Mouse (Mus musculus): ENCODE data around the gene Kantr.
"Not testable (repeated sequence)": the region's sequence is repeated elsewhere in the genome, so short reads cannot be mapped to it uniquely, and the experiment has no call there.

Gene Kantr

GRCm38 (mm10) chrX:152326996-152327688, at the start of gene Kantr:
Gene Kantr, minus strand, starts transcription at chrX:152327495.
- in situ Hi-C loops (cut with MboI; ENCODE audit: low pct_unique_long_range_greater_than_20kb in 1 of 2, low sequenced_read_pairs in 2 of 2, unreplicated experiment in 1 of 2) = no loop called here

- in situ Hi-C loops (cut with MboI; ENCODE audit: low pct_unique_long_range_greater_than_20kb in 1 of 2, low sequenced_read_pairs in 2 of 2, unreplicated experiment in 1 of 2) = no loop called here
Observed at GRCm38 (mm10) chrX:152368397-152369273, 41.3 kb upstream of the Kantr start, which contains the start of gene Gpr173. Gene Gpr173, minus strand, starts transcription at chrX:152368704.

DNA sequence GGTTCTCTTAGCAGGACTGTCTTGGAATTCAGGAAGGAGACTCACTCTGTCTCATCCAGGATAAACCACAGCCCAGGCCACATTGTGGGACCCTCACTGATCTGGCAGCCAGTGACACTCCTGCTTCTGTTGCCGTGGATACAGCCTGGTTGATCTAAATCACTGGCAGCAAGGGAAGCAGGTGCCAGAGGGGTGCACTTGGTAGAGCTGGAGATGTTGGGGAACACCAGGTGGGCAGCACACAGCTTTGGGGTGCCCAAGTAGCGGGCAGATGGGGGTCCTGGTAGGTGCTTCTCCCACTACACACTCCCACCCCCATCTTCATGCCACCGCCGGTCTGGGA, 40.7 kb upstream of the Kantr start:
- in situ Hi-C loops (cut with MboI; ENCODE audit: low pct_unique_long_range_greater_than_20kb in 1 of 2, low sequenced_read_pairs in 2 of 2, unreplicated experiment in 1 of 2) = no loop called here

- in situ Hi-C loops (cut with MboI; ENCODE audit: low pct_unique_long_range_greater_than_20kb in 1 of 2, low sequenced_read_pairs in 2 of 2, unreplicated experiment in 1 of 2) = no loop called here
Observed at GRCm38 (mm10) chrX:152366418-152366817, 39.1 kb upstream of the Kantr start.

- in situ Hi-C loops (cut with MboI; ENCODE audit: low pct_unique_long_range_greater_than_20kb in 1 of 2, low sequenced_read_pairs in 2 of 2, unreplicated experiment in 1 of 2) = no loop called here
Observed at GRCm38 (mm10) chrX:152352553-152353153, 25.4 kb upstream of the Kantr start.

DNA sequence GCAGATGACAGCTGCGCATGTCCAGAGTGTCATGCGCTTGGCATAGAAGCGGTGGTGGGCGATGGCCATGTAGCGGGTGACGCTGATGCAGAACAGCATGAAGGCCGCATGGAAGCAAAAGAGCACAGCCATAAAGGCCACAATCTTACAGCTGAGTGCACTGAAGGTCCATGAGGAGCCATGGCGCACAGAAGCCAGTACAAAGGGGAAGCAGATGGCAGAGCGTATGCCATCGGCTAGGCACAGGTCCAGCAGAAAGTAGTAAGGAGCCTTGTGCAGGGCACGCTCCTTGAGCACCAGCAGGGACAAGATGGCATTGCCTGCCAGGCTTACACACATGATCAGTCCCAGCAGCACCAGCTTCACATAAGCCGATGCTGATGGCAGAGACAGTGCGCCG, 19.7 kb upstream of the Kantr start:
- in situ Hi-C loops (cut with MboI; ENCODE audit: low pct_unique_long_range_greater_than_20kb in 1 of 2, low sequenced_read_pairs in 2 of 2, unreplicated experiment in 1 of 2) = no loop called here

- in situ Hi-C loops (cut with MboI; ENCODE audit: low pct_unique_long_range_greater_than_20kb in 1 of 2, low sequenced_read_pairs in 2 of 2, unreplicated experiment in 1 of 2) = no loop called here
Observed at GRCm38 (mm10) chrX:152346587-152346986, 19.3 kb upstream of the Kantr start.

DNA sequence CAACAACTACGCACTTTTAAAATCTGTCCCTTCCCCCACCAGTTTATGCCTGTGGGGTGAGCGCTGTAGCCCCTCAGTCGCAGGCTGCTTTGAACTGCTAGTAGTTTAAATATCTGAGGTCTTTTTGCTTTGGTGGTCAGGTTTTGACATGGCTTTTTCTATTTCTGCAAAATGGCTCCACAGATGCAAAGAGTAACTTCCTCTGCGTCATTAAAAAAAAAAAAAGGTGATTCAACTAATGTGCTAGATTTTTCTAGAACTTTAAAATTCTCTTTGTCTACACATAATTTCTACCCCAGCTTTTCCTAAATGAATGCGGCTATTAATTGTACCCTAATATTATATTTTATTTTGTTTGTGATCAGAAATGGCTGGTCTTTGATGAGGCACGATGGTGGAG, 15.6 kb upstream of the Kantr start:
- in situ Hi-C loops (cut with MboI; ENCODE audit: low pct_unique_long_range_greater_than_20kb in 1 of 2, low sequenced_read_pairs in 2 of 2, unreplicated experiment in 1 of 2) = no loop called here

GRCm38 (mm10) chrX:152342358-152342901, 15.1 kb upstream of the Kantr start, which contains the start of gene Tspyl2:
Gene Tspyl2, minus strand, starts transcription at chrX:152342425.
- in situ Hi-C loops (cut with MboI; ENCODE audit: low pct_unique_long_range_greater_than_20kb in 1 of 2, low sequenced_read_pairs in 2 of 2, unreplicated experiment in 1 of 2) = no loop called here

DNA sequence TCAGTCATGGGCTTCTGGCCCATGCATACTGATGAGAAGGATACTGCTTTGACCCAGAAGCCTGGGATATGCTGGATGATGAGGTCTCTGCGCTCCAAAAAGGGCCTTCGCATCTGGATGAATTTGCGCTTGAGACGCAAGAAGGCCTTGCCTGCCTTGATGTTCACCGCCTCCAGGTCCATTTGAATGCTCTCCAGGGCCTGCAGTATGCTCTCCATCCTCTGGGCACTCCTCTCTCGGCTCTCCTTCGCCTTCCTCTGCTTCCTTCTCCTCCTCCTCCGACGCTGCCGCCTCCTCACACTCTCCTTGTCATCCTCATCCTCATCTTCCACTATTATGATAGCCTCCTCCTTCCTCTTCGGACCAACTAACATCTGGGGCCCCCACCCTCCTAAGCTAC, 14.2 kb upstream of the Kantr start:
- in situ Hi-C loops (cut with MboI; ENCODE audit: low pct_unique_long_range_greater_than_20kb in 1 of 2, low sequenced_read_pairs in 2 of 2, unreplicated experiment in 1 of 2) = no loop called here

- in situ Hi-C loops (cut with MboI; ENCODE audit: low pct_unique_long_range_greater_than_20kb in 1 of 2, low sequenced_read_pairs in 2 of 2, unreplicated experiment in 1 of 2) = no loop called here
Observed at GRCm38 (mm10) chrX:152336546-152337332, 9.4 kb upstream of the Kantr start.

DNA sequence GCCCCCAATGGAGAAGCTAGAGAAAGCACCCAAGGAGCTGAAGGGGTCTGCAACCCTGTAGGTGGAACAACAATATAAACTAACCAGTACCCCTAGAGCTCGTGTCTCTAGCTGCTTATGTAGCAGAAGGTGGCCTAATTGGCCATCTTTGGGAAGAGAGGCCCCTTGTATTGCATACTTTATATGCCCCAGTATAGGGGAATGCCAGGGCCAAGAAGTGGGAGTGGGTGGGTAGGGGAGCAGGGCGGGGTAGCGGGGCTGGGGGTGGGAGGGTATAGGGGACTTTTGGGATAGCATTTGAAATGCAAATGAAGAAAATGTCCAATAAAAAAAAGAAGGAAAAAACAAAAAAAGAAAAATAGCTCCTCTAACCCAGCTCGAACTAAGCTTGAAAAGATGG, 8.8 kb upstream of the Kantr start:
- in situ Hi-C loops (cut with MboI; ENCODE audit: low pct_unique_long_range_greater_than_20kb in 1 of 2, low sequenced_read_pairs in 2 of 2, unreplicated experiment in 1 of 2) = not testable (repeated sequence)

- in situ Hi-C loops (cut with MboI; ENCODE audit: low pct_unique_long_range_greater_than_20kb in 1 of 2, low sequenced_read_pairs in 2 of 2, unreplicated experiment in 1 of 2) = not testable (repeated sequence)
Observed at GRCm38 (mm10) chrX:152329400-152329799, 2.1 kb upstream of the Kantr start.

DNA sequence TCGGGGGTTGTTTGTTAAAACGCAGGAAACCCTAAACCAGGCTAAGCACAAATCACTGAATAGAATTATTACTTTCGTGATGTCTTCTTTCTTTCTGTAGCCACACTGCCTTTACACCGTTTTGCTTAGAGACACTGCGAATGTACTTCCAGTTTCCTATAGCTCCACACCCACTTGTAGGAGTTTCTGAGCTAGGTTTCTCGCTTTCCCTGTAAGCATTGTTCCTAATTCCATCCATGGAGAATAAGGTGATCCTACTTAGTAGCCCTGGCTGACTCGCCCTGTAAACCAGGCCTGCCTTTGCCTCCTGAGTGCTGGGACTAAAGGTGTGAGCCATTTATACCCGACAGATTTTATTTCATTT, 376 bp upstream of the Kantr start:
- in situ Hi-C loops (cut with MboI; ENCODE audit: low pct_unique_long_range_greater_than_20kb in 1 of 2, low sequenced_read_pairs in 2 of 2, unreplicated experiment in 1 of 2) = no loop called here

DNA sequence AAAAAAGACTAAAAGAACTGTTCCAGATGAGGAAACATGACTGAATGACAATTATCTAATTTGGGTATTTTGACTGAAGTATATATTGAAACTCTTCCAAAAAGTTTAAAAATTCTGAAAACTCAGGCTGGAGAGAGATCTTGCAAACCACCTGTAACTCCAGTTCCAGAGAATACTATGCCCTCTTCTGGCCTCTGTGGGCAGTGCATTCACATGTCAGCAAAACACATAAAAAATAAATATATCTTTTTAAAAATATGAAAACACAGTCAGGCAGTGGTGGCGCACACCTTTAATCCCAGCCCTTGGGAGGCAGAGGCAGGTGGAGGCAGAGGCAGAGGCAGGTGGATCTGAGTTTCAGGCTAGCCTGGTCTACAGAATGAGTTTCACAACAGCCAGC, 3.7 kb downstream of the Kantr start:
- in situ Hi-C loops (cut with MboI; ENCODE audit: low pct_unique_long_range_greater_than_20kb in 1 of 2, low sequenced_read_pairs in 2 of 2, unreplicated experiment in 1 of 2) = no loop called here

DNA sequence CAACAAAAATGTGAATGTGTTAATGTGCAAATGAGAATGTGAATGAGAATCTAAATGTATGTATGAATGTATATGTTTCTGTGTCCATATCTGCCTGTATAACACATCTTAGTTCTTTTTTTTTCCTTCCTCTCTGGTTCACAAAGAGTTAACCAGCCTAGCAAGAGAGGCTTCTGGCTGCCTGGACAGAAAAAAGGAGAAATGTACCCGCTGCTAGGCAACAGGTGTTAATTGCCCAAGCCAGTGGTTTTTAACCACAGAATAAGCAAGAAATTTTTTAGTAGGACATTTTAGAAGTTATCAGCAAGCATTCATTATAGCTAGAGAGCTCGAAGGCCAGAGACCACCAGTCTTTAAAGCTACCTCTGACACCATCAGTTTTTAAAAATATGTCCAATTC, 4.5 kb downstream of the Kantr start:
- in situ Hi-C loops (cut with MboI; ENCODE audit: low pct_unique_long_range_greater_than_20kb in 1 of 2, low sequenced_read_pairs in 2 of 2, unreplicated experiment in 1 of 2) = no loop called here

GRCm38 (mm10) chrX:152320535-152320934, 6.8 kb downstream of the Kantr start:
- in situ Hi-C loops (cut with MboI; ENCODE audit: low pct_unique_long_range_greater_than_20kb in 1 of 2, low sequenced_read_pairs in 2 of 2, unreplicated experiment in 1 of 2) = no loop called here

DNA sequence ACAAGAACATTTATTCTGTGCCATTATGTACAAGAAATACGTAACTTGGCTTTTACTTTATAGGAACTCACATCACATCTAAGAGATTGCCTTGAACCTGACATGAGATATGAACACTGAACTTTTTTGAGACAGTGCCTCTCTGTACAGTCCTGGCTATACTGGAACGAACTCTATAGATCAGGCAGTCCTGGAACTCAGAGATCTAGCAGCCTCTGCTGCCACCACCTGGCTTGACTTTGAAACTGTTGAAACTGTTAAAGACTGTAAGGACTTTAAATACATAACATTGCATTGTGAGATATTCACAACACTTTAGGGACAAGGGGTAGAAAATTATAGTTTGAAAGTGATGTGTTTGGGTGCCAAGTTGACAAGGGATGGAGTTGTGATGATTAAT, 19.4 kb downstream of the Kantr start:
- in situ Hi-C loops (cut with MboI; ENCODE audit: low pct_unique_long_range_greater_than_20kb in 1 of 2, low sequenced_read_pairs in 2 of 2, unreplicated experiment in 1 of 2) = loop anchor here (5.0 to 10.0 kb wide), 2 partner anchors 63 to 66 kb away; no protein-coding TSS in a partner anchor

Data from mouse embryonic stem cell (cell line).